ENCODE assay signal across 12 mouse cellular contexts in genomic region chr7:79507756-79508155, GRCm38 (mm10). TPM values are rescaled to one million over a fixed set of nuclear protein-coding genes. Genes with fewer than 3 reads are reported as not detected.
A peak's percentile ranks its signal among the peaks of the same experiment; 100 is the strongest.
DNase-seq lines count a peak whose midpoint lies in the region; ATAC-seq and TF ChIP-seq lines count a peak whose summit lies in the region.
"Had no signal": no experiment of that assay in that cellular context is flagged by ENCODE, and none has a peak within 500 bp of the region (broad histone marks: within the 10 kb centered on the region; RNA-seq: fewer than 3 reads in every experiment).

No protein-coding gene starts in this region.

- peaks cover 71% of the 10 kb centered on the region for H3K4me1 ChIP-seq in forebrain, embryonic 13.5 days
- H3K4me1 ChIP-seq in hindbrain, embryonic 16.5 days (ENCODE audit: control insufficient read depth, insufficient read depth, low read depth, low read length) = peaks cover 36% of the 10 kb centered on the region
- H3K4me1 ChIP-seq in neural tube, embryonic 13.5 days (replicated peaks) = peaks cover 82% of the 10 kb centered on the region

- H3K4me3 ChIP-seq in left cerebral cortex, adult 2 months = peak overlapping the region; percentile 88
- peak overlapping the region; percentile 99 for H3K4me3 ChIP-seq in forebrain, embryonic 13.5 days
- peak overlapping the region; percentile 91 for H3K4me3 ChIP-seq in hindbrain, embryonic 16.5 days (ENCODE audit: low read length)
- H3K4me3 ChIP-seq in neural tube, embryonic 13.5 days = peak overlapping the region; percentile 89
- H3K4me3 ChIP-seq: liver, embryonic 15.5 days had no signal

- H3K4me2 ChIP-seq in forebrain, embryonic 13.5 days = peak overlapping the region; percentile 99
- H3K4me2 ChIP-seq in hindbrain, embryonic 16.5 days (ENCODE audit: low read length) = peak overlapping the region; percentile 89
- H3K4me2 ChIP-seq in neural tube, embryonic 13.5 days = peak overlapping the region; percentile 89
- H3K4me2 ChIP-seq: liver, embryonic 15.5 days had no signal

- peak overlapping the region; percentile 86 for H3K27ac ChIP-seq in left cerebral cortex, adult 2 months
- H3K27ac ChIP-seq in forebrain, embryonic 13.5 days = peak overlapping the region; percentile 100
- peak overlapping the region; percentile 97 for H3K27ac ChIP-seq in hindbrain, embryonic 16.5 days (ENCODE audit: low read depth, low read length)
- peak overlapping the region; percentile 99 for H3K27ac ChIP-seq in neural tube, embryonic 13.5 days (replicated peaks)
- H3K27ac ChIP-seq: kidney, embryonic 15.5 days; liver, embryonic 15.5 days had no signal

- H3K9ac ChIP-seq in forebrain, embryonic 13.5 days = peak overlapping the region; percentile 100
- peak overlapping the region; percentile 98 for H3K9ac ChIP-seq in hindbrain, embryonic 16.5 days (ENCODE audit: low read depth, low read length)
- peak overlapping the region; percentile 100 for H3K9ac ChIP-seq in neural tube, embryonic 13.5 days
- H3K9ac ChIP-seq: kidney, embryonic 15.5 days; liver, embryonic 15.5 days had no signal

- H3K9me3 ChIP-seq in forebrain, embryonic 13.5 days (replicated peaks) = no peaks in the 10 kb centered on the region
- no peaks in the 10 kb centered on the region for H3K9me3 ChIP-seq in hindbrain, embryonic 16.5 days (ENCODE audit: control insufficient read depth, low read length)
- no peaks in the 10 kb centered on the region for H3K9me3 ChIP-seq in neural tube, embryonic 13.5 days
- H3K9me3 ChIP-seq: kidney, embryonic 15.5 days; liver, embryonic 15.5 days had no signal

- H3K36me3 ChIP-seq in forebrain, embryonic 13.5 days (ENCODE audit: poor library complexity, severe bottlenecking) = peaks cover 57% of the 10 kb centered on the region
- H3K36me3 ChIP-seq in hindbrain, embryonic 16.5 days (ENCODE audit: control insufficient read depth, insufficient read depth, low read length) = no peaks in the 10 kb centered on the region
- peaks cover 25% of the 10 kb centered on the region for H3K36me3 ChIP-seq in neural tube, embryonic 13.5 days
- H3K36me3 ChIP-seq: kidney, embryonic 15.5 days; liver, embryonic 15.5 days had no signal

- TF ChIP-seq CTCF in left cerebral cortex, adult 2 months (IDR thresholded peaks at IDR 0.05) = no peak

- no peaks in the 10 kb centered on the region for H3K27me3 ChIP-seq in forebrain, embryonic 13.5 days
- no peaks in the 10 kb centered on the region for H3K27me3 ChIP-seq in hindbrain, embryonic 16.5 days (replicated peaks; ENCODE audit: control insufficient read depth, insufficient read depth, low read length)
- H3K27me3 ChIP-seq in neural tube, embryonic 13.5 days = peaks cover 65% of the 10 kb centered on the region

- WGBS in forebrain, embryonic 13.5 days = 14% methylated on average over 1 of the region's 1 CpGs
- 0% methylated on average over 1 of the region's 1 CpGs for WGBS in hindbrain, embryonic 16.5 days
- 8% methylated on average over 1 of the region's 1 CpGs for WGBS in neural tube, embryonic 13.5 days

- DNase-seq in left cerebral cortex, adult 2 months (ENCODE audit: extremely low spot score in 1 of 2, low spot score in 2 of 2) = no peak
- no peak for DNase-seq in left cerebral cortex, adult 11 months (ENCODE audit: low spot score)
- no peak for DNase-seq in adrenal gland, postnatal 4 days (ENCODE audit: low spot score in 2 of 2)
- DNase-seq in layer of hippocampus, postnatal 14 days (ENCODE audit: low spot score in 2 of 2) = no peak
- DNase-seq in B cell, adult 2 months = no peak
- DNase-seq: lung, postnatal 4 days; right cerebral cortex, postnatal 14 days had no signal

- no peak for ATAC-seq in forebrain, embryonic 13.5 days
- no peak for ATAC-seq in hindbrain, embryonic 16.5 days
- ATAC-seq in neural tube, embryonic 13.5 days (ENCODE audit: low read depth) = no peak

- intact Hi-C loops in left cerebral cortex, adult 2 months (cut with DNase I) = no loop called here

RNA-seq across cellular contexts. Expression of gene Polg, which starts 41.6 kb away (rescaled TPM):
- 100 to 1,000 TPM in 1 of 2 experiments, 10 to 100 TPM in 1; 86.7 to 100 TPM for total RNA-seq in left cerebral cortex, adult 2 months (2021)
- polyA plus RNA-seq in forebrain, embryonic 13.5 days (2015; fragmentation: Nextera tagmentation; extraction: Ambion mirVana) = 29.7 and 30.4 TPM in 2 replicates
- 24.2 and 26.4 TPM in 2 replicates for polyA plus RNA-seq in hindbrain, embryonic 16.5 days (2015; fragmentation: Nextera tagmentation; extraction: Ambion mirVana)
- polyA plus RNA-seq in neural tube, embryonic 13.5 days (2015; fragmentation: Nextera tagmentation; extraction: Ambion mirVana) = 28.2 and 28.6 TPM in 2 replicates
- 10 to 100 TPM; 87.2 to 93.7 TPM for total RNA-seq in adrenal gland, postnatal 4 days (2021)
- 10 to 100 TPM; 84.1 to 90.7 TPM for total RNA-seq in layer of hippocampus, postnatal 14 days (2021)
